Mouse (Mus musculus) gastrocnemius, postnatal 36 days (tissue): Measurements from ENCODE around the gene Mindy3. TPM values are rescaled to one million over a fixed set of nuclear protein-coding genes. Genes with fewer than 3 reads are reported as not detected.
"Not testable (repeated sequence)": the region's sequence is repeated elsewhere in the genome, so short reads cannot be mapped to it uniquely, and the experiment has no call there.

ENCODE experiments used
- DNase-seq, 2 experiments: peaks; one replicate each; pipeline ENCODE4 v3.0.0; 2022
- intact Hi-C: fragments of 180-260 bp; cut with DNase I; formaldehyde crosslinking; loops from one replicate; pipeline ENCODE4 v1.15.1; 2025
- long read RNA-seq, 2 experiments: library from polyadenylated mRNA; stranded (forward); transcript quantifications; one replicate each; pipeline ENCODE4 v2.0.0; 2021
- total RNA-seq, 2 experiments: library from RNA; stranded (reverse); gene quantifications; 2 replicates each; pipeline ENCODE4 v1.2.3; 2021

Mindy3 gene
- 1 to 10 TPM; 8.8 to 9.5 TPM for total RNA-seq
- long read RNA-seq, experiment 1, partial matches to known transcripts = 1 of 8 reads
- long read RNA-seq, experiment 1, other reads (novel, unspliced or antisense) = 4 of 8 reads
- long read RNA-seq, experiment 2, partial matches to known transcripts = 1 of 9 reads
- long read RNA-seq, experiment 2, other reads (novel, unspliced or antisense) = 3 of 9 reads

GRCm38 (mm10) chr2:12419262-12419655 lies at the start of gene Mindy3:
Gene Mindy3, minus strand, starts transcription at chr2:12419470.
- intact Hi-C loops = no loop called here
- peak; percentile 87 for DNase-seq

GRCm38 (mm10) chr2:12459732-12460131 lies 40.5 kb upstream of the Mindy3 start:
- no peak for DNase-seq
- intact Hi-C loops = loop anchor here (10.0 kb wide), 1 partner anchor 775 kb away; no protein-coding TSS in a partner anchor

GRCm38 (mm10) chr2:12450108-12450507 lies 30.8 kb upstream of the Mindy3 start:
- intact Hi-C loops = no loop called here
- DNase-seq = no peak

DNA sequence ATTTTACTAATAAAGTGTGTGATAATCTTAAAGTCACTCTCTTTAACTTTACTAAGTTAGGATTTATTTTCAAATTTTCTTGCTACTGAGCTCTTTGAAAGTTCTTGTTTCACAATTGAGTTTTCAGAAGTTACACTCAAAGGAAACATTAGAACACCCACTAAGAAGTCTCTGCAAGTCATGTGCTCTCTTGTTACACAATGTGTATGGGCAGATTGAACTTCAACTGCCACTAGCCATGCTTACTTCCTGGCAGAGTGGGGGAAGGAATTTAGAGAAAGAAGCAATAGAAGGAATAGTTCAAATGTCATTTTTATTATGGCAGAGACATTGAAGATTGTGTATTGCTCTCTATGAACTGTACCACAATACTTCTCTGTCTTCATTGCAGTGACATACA lies 20.9 kb upstream of the Mindy3 start:
- DNase-seq = no peak
- intact Hi-C loops = no loop called here

- DNase-seq = no peak
- intact Hi-C loops = no loop called here
Measured at GRCm38 (mm10) chr2:12439543-12439942, 20.3 kb upstream of the Mindy3 start.

DNA sequence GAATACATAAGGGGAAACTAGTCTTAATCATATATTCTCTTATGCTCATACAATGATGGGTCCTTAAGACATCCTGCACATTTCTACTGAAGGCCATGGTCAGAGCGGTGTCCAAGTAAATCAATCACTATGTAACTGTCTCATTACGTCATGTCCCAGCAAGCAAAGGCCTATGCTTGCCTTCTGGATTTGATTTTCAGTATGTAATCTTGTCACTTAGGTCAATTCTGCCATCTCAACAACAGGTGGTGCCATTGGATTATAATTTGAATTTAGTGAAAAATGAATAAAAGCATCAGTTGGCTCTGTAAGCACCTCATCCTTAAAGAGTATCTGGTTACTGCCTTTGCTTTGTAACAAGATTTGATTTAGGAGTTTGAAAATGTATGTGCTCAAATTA lies 18.9 kb upstream of the Mindy3 start:
- intact Hi-C loops = no loop called here
- DNase-seq = no peak

DNA sequence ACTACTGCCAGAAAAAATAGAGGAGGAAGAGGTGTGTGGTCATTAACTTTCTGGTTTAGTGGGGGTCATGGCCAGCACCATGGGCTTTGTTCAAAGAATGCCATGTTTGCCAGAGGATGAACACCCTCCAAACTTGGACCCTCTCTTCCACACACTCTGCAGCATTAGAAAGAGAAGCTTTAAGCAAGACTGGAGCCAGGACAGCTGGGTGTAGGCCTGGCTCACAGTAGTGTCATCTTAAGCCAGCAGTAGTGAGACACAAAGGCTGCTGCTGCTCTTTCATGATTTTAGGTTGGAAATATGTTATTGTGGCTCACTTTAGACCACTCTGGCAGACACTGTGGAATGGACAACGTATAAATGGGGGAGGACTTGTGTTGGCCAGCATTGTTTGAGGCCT lies 12.8 kb upstream of the Mindy3 start:
- no peak for DNase-seq
- intact Hi-C loops = no loop called here

DNA sequence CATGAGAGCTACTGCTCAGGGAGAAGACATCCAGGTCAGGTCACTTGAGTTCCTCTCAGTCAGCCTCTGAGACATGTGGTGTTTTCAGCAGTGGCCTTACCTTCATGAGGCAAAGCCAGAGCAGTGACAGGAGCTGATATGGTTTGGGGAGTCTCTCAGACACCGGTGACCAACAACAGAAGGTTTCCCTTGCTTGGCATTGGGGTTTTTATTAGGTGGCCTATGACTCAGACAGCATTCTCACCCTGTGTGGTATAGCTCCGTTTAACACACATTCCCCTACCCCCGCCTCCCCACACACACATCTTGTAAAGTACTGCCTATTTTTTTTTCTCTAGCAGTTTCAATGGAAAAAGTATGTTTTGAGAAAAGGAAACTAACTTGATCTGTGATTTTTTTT lies 5.1 kb upstream of the Mindy3 start:
- intact Hi-C loops = no loop called here
- no peak for DNase-seq

DNA sequence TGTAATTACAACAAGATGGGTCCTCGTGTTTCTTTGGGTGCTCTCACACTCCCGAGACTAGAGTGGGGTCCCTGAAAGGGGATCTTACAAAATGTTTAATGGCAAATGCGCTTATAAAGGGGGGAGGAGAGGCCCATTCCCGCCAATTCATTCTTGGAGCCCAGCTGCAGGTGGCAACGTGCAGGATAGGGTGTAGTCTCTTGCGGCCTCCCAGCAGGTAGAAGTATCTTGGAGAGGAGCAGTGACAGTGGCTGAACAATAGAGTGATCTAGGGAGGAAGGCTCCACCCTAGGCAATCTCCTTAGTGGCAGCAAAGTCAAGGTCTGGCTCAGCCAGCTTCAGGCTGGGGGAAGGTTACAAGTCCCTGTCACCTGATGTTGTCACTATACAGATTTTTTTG lies 4.2 kb upstream of the Mindy3 start:
- DNase-seq, intact Hi-C loops: not testable (repeated sequence)

DNA sequence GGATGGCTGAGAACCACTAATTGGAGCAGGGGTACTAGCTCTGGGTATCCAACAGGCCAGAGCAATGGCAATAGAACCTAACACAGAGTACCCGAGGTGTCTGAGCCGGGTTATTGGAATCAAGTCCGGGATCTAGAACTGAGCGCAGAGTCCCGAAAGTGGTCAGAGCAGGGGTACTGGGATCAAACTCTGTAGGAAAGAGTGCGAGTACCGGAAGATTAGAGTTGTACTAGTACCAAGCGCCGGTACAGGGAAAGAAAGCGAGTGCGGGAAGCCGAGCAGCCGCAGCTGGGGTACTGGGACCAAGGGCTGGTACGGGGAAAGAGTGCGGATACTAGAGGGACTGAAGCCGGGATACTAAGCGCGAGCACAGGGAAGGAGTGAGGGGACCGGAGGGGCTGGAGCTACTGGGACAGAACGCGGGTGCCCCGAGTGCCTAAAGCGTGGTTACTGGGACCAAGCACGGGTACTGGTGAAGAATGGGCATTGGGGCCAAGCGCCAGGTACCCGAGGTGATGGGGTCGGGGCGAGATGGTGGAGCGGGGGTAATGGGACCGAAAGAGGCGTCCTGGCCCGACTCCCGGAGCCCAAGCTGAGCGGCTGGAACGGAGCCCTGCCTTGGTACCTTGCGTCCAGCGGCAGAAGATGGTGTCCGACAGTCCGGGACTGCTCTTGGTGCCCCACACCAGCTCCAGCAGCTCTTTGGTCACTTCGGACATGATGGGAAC lies 572 bp downstream of the Mindy3 start:
- no peak for DNase-seq
- intact Hi-C loops = no loop called here

- no peak for DNase-seq
- intact Hi-C loops = no loop called here
Measured at GRCm38 (mm10) chr2:12418121-12418520, 1.1 kb downstream of the Mindy3 start.

DNA sequence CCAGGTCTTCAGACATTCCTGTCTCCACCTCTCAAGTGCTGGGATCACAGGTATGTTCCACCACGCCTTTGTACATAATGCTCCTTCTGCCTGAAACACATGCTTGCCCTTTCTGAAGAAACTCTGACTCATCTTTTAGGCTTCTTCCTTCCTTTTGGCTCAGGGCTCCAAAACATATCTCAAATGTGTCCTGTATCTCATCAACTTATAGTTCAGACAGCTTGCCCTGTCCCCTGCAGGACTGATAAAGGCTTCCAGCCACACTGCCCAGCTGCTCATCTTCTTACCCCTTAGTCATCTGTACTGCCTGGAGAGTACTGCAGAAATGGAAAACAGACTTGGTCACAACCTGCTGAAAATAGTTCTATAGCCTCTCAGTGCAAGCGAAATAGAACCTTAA lies 7.0 kb downstream of the Mindy3 start:
- no peak for DNase-seq
- intact Hi-C loops = no loop called here

GRCm38 (mm10) chr2:12411129-12411528 lies 8.1 kb downstream of the Mindy3 start:
- no peak for DNase-seq
- intact Hi-C loops = no loop called here

DNA sequence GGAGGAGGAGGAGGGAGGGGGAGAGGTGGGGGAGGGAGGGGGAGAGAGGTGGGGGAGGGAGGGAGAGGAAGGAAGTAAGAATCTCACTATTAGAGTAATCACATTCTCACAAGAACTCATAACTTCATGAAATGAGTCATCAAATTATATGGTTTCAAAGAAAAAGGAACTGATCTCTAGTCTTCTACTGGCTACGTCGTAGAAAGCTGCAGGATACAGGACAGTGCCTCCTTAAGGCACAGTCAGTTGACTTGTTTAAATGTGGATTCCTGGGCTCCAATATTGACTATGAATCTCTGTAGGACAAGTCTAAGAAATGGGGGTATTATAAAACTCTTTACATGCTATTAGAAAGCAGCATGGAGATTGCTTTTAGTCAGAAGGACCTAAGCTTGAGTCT lies 12.5 kb downstream of the Mindy3 start:
- no peak for DNase-seq
- intact Hi-C loops = no loop called here

- intact Hi-C loops = no loop called here
- DNase-seq = no peak
Measured at GRCm38 (mm10) chr2:12402469-12402868, 16.8 kb downstream of the Mindy3 start.

DNA sequence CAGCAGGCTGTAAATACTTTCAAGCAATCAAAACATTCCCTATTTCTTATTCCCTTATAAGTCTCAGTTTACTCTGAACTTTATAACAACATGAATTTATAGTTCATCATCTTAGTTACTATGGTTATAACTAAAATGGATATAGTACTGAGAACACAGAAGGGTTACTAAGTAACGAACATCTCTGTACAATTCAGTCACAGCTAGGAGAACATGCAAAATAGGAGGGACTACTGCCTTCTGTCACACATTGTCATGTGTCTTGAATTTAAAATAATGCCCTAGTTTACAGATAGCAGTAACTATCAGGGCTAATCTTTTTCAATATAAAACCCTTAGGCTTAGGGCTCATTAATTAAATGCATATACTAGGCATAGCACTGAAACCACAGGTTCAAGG lies 18.1 kb downstream of the Mindy3 start:
- intact Hi-C loops = no loop called here
- DNase-seq = no peak

DNA sequence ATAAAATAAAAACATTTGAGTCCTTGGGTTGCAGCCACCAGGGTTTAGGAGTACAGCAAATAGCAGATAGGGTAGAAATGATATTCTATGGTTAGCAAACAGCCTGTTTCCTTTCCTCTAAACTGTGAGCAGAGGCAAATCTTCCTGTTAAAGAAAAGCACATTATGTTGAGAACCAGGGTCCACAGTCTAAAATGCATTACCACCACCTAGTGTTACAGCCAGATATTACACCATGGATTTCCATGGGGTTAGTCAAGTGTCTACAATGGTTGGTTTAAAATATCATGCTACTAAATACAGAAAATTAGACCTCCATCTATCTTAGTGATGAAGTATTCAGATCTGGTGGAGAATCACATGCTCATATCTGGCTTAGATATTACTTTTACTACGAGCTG lies 30.2 kb downstream of the Mindy3 start:
- DNase-seq = no peak
- intact Hi-C loops = loop anchor here (5.0 to 10.0 kb wide), 2 partner anchors 204 to 387 kb away; no protein-coding TSS in a partner anchor

DNA sequence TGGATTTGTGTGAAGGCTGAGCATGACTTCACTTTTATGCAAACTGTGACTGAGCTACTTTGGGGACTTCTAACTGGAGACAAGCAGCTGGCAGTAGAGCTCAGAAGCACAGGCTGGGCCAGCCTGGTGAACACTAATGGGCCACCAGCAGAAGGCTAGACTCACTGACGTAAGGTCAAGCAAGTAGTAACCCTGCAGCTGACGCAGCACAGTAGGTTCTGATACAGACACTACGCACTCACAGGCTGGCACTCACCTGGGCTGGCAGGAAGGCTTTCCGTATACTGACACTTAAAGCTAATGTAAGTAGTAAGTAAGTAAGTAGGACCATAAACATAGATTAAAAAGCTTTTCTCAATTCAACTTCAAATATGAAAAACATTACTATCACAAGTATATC lies 30.7 kb downstream of the Mindy3 start:
- intact Hi-C loops = loop anchor here (5.0 to 10.0 kb wide), 2 partner anchors 204 to 386 kb away; no protein-coding TSS in a partner anchor
- DNase-seq = no peak

DNA sequence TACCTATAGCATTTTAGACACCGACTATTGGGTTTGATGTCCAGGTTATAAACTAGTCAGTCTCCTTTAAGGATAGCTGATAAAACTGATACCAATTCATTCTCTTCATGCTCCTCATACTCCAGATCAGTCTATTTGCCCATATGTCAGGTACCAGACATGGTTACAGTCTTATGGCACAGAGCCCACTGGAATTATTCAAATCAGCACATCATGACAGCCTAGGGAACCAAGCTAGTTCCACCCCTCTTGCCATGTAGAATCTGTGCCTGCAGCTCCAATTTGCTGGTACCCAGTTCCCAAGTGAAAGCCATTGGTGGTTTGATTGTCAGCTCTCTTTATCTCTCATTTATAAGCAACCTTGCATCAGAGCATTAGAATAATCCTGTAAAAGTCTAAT lies 34.9 kb downstream of the Mindy3 start:
- DNase-seq = no peak
- intact Hi-C loops = loop anchor here (10.0 kb wide), 1 partner anchor 200 kb away; no protein-coding TSS in a partner anchor

- intact Hi-C loops = loop anchor here (10.0 kb wide), 1 partner anchor 198 kb away; no protein-coding TSS in a partner anchor
- no peak for DNase-seq
Measured at GRCm38 (mm10) chr2:12382650-12383049, 36.6 kb downstream of the Mindy3 start.

DNA sequence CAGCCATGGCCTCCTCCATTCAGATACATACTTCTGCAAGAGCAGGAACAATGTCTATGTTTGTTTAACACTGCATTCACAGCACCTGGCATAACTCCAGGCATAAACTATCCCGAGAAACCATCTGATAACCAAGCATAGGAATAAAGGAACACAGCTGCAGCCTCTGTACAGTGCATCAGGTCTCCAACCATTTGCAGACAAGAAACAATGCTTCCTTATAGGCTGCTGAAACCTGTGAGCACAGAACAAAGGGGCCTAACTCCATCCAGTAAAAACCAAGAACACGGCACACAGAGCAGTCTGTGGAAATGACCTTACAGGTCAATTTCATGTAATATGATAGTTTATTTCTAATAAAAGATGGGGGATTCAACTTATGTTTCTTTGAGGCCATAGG lies 39.0 kb downstream of the Mindy3 start:
- DNase-seq = no peak
- intact Hi-C loops = loop anchor here (10.0 kb wide), 1 partner anchor 195 kb away; no protein-coding TSS in a partner anchor

DNA sequence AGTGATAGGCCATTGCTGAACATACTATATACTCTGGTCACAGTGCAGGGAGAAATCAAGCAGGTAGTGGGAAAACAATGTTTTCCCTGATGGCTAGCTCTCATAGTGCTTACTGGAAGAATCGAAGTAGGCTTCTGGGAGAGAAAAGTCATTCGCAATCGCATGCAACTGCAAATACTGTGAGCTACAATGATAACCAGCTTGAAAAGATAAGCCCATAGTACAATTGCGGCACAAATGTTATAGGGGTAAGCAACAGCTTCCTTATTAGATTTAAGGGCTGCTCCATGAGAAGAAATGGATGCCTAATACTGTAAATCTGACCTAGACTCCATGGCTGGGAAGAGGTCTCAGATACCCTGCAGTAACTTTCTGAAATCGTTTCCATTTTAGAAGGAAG lies 40.7 kb downstream of the Mindy3 start:
- DNase-seq = no peak
- intact Hi-C loops = no loop called here
